24 mouse cellular contexts compared by ENCODE assay signal in genomic region chr2:129630978-129631660, GRCm38 (mm10). TPM values are rescaled to one million over a fixed set of nuclear protein-coding genes. Genes with fewer than 3 reads are reported as not detected.
A peak's percentile ranks its signal among the peaks of the same experiment; 100 is the strongest.
DNase-seq lines count a peak whose midpoint lies in the region; ATAC-seq and TF ChIP-seq lines count a peak whose summit lies in the region.
"Had no signal": no experiment of that assay in that cellular context is flagged by ENCODE, and none has a peak within 500 bp of the region (broad histone marks: within the 10 kb centered on the region; RNA-seq: fewer than 3 reads in every experiment).

No protein-coding gene starts in this region.

- no peaks in the 10 kb centered on the region for H3K27me3 ChIP-seq in heart, adult 2 months (ENCODE audit: control insufficient read depth, insufficient read depth, low read length)
- H3K27me3 ChIP-seq in stomach, postnatal 0 days (ENCODE audit: control insufficient read depth, insufficient read depth, low read length) = no peaks in the 10 kb centered on the region
- H3K27me3 ChIP-seq: CH12.LX; forebrain, embryonic 15.5 days; limb, embryonic 15.5 days; liver, embryonic 15.5 days; neural tube, embryonic 15.5 days had no signal

- ATAC-seq in stomach, postnatal 0 days (ENCODE audit: low FRiP score, low TSS enrichment) = no peak
- ATAC-seq: forebrain, embryonic 15.5 days; inflammation-experienced regulatory T-cells, adult 6 months had no signal

- intact Hi-C loops in heart, adult 2 months (cut with DNase I) = no loop called here

- no peaks in the 10 kb centered on the region for H3K9me3 ChIP-seq in stomach, postnatal 0 days (ENCODE audit: control insufficient read depth, low read length)
- H3K9me3 ChIP-seq: forebrain, embryonic 15.5 days; G1E; limb, embryonic 15.5 days; liver, embryonic 15.5 days; midbrain, embryonic 10.5 days; neural tube, embryonic 15.5 days had no signal

- DNase-seq in cerebellum, adult 9-10 months = peak; percentile 27
- DNase-seq in cerebellum, postnatal 4 days (ENCODE audit: low spot score in 2 of 2) = no peak
- DNase-seq in heart, postnatal 4 days = peak; percentile 45
- DNase-seq in heart, adult 2 months = no peak
- peak; percentile 46 for DNase-seq in testis, postnatal 10 days (ENCODE audit: low spot score)
- no peak for DNase-seq in testis, postnatal 14 days (ENCODE audit: low spot score)
- peak; percentile 10 for DNase-seq in stomach, postnatal 0 days (ENCODE audit: low spot score)
- DNase-seq: B cell, adult 2 months; gastrocnemius, postnatal 25 days; heart, postnatal 36 days; kidney, adult 18-20 months; kidney, postnatal 4 days; layer of hippocampus, adult 9-11 months; thymus, adult 18-20 months; thymus, postnatal 36 days had no signal

- WGBS in heart, adult 2 months = 46% methylated on average over 7 of the region's 7 CpGs
- 78% methylated on average over 7 of the region's 7 CpGs for WGBS in stomach, postnatal 0 days

- no peak for TF ChIP-seq POLR2A in heart, adult 2 months (IDR thresholded peaks at IDR 0.05; ENCODE audit: insufficient read depth, low read depth, low read length)

- peaks cover 7% of the 10 kb centered on the region for H3K4me1 ChIP-seq in heart, adult 2 months (ENCODE audit: control insufficient read depth, insufficient read depth, low read length)
- H3K4me1 ChIP-seq in stomach, postnatal 0 days (replicated peaks; ENCODE audit: control insufficient read depth, insufficient read depth) = no peaks in the 10 kb centered on the region; the same call in 1 of the 2 replicates
- H3K4me1 ChIP-seq: forebrain, embryonic 15.5 days; liver, embryonic 15.5 days; midbrain, embryonic 10.5 days; neural tube, embryonic 15.5 days had no signal

- no peak overlapping the region for H3K4me2 ChIP-seq in stomach, postnatal 0 days (replicated peaks; ENCODE audit: low read depth)
- H3K4me2 ChIP-seq: forebrain, embryonic 15.5 days; hindbrain, embryonic 14.5 days; limb, embryonic 15.5 days; liver, embryonic 15.5 days; neural tube, embryonic 15.5 days had no signal

- TF ChIP-seq EP300 in heart, adult 2 months (IDR thresholded peaks at IDR 0.05; ENCODE audit: insufficient read depth, low read depth, low read length) = no peak
- TF ChIP-seq EP300 in stomach, postnatal 0 days (optimal IDR thresholded peaks at IDR 0.05) = no peak

- no peak for TF ChIP-seq CTCF in heart, adult 2 months (IDR thresholded peaks at IDR 0.05)
- no peak for TF ChIP-seq CTCF in stomach, postnatal 0 days (IDR thresholded peaks at IDR 0.05; ENCODE audit: low read depth)

- H3K4me3 ChIP-seq in heart, adult 2 months = no peak overlapping the region
- H3K4me3 ChIP-seq in stomach, postnatal 0 days (ENCODE audit: low read depth, low read length) = no peak overlapping the region
- H3K4me3 ChIP-seq: forebrain, embryonic 15.5 days; limb, embryonic 15.5 days; liver, embryonic 15.5 days; midbrain, embryonic 10.5 days; neural tube, embryonic 15.5 days had no signal

- no peak overlapping the region for H3K9ac ChIP-seq in heart, adult 2 months (ENCODE audit: low read depth, low read length)
- no peak overlapping the region for H3K9ac ChIP-seq in stomach, postnatal 0 days (ENCODE audit: low read length)
- H3K9ac ChIP-seq: forebrain, embryonic 15.5 days; hindbrain, embryonic 14.5 days; limb, embryonic 15.5 days; liver, embryonic 15.5 days; neural tube, embryonic 15.5 days had no signal

- no peaks in the 10 kb centered on the region for H3K36me3 ChIP-seq in heart, adult 2 months (ENCODE audit: control insufficient read depth, insufficient read depth, low read length)
- no peaks in the 10 kb centered on the region for H3K36me3 ChIP-seq in stomach, postnatal 0 days (ENCODE audit: control insufficient read depth, insufficient read depth, low read length)
- H3K36me3 ChIP-seq: G1E had no signal

- no peaks in the 10 kb centered on the region for H3K79me2 ChIP-seq in heart, adult 2 months (replicated peaks; ENCODE audit: control insufficient read depth, insufficient read depth, low read length)

- H3K27ac ChIP-seq in heart, adult 2 months = no peak overlapping the region
- peak overlapping the region; percentile 49; the same call in 1 of the 2 replicates for H3K27ac ChIP-seq in stomach, postnatal 0 days (replicated peaks)
- H3K27ac ChIP-seq: forebrain, embryonic 15.5 days; hindbrain, embryonic 14.5 days; limb, embryonic 15.5 days; liver, embryonic 15.5 days; midbrain, embryonic 10.5 days; neural tube, embryonic 15.5 days had no signal

RNA-seq across cellular contexts. Expression of gene Sirpa, which starts 38.5 kb away (rescaled TPM):
- total RNA-seq in heart, postnatal 4 days (2021) = 10 to 100 TPM; 22.4 to 23.0 TPM
- total RNA-seq in heart, adult 2 months (2021) = 10 to 100 TPM; 28.9 to 29.4 TPM
- polyA plus RNA-seq in heart, adult 2 months (2012; rRNA removed) = 28.3 and 32.1 TPM in 2 replicates
- polyA plus RNA-seq in stomach, postnatal 0 days (2015; fragmentation: Nextera tagmentation; extraction: Ambion mirVana) = 13.2 and 14.7 TPM in 2 replicates
- polyA plus RNA-seq: G1E had no signal

Comparison
In these comparisons a context has a peak if more than half of its experiments do, and no peak if none do; other contexts are left out.
1. DNase-seq: peak in cerebellum, adult 9-10 months (single experiment), heart, postnatal 4 days (single experiment), testis, postnatal 10 days (single experiment) and stomach, postnatal 0 days (single experiment); none in cerebellum, postnatal 4 days (0 of 2), heart, adult 2 months (0 of 2) and testis, postnatal 14 days (single experiment).